Mouse (Mus musculus) gastrocnemius, adult 2 months (tissue): ENCODE measurements around the gene Tspan14. TPM values are rescaled to one million over a fixed set of nuclear protein-coding genes. Genes with fewer than 3 reads are reported as not detected.

Experiments
- DNase-seq: peaks from one replicate; pipeline ENCODE4 v3.0.0; 2022
- H3K27ac ChIP-seq: fragments of 200-600 bp; 2 replicates; pipeline ENCODE4 v1.8.1; 2022; ENCODE audit warnings: mild to moderate bottlenecking
- H3K4me3 ChIP-seq: fragments of 200-600 bp; 2 replicates; pipeline ENCODE4 v1.8.1; 2022; ENCODE audit warnings: mild to moderate bottlenecking, moderate library complexity
- CTCF ChIP-seq: fragments of 200-600 bp; IDR thresholded peaks from 2 replicates; pipeline ENCODE4 v1.8.1; 2022; ENCODE audit warnings: antibody characterized with exemption, mild to moderate bottlenecking, moderate library complexity
- intact Hi-C: fragments of 180-260 bp; cut with DNase I; formaldehyde crosslinking; loops from one replicate; pipeline ENCODE4 v1.15.1; 2025
- total RNA-seq, 2 experiments: library from RNA; stranded (reverse); gene quantifications; 2 replicates each; pipeline ENCODE4 v1.2.3; 2021

The Tspan14 gene
- total RNA-seq, 2 experiments from 2014 or later = 11.0 to 16.8 TPM

DNA sequence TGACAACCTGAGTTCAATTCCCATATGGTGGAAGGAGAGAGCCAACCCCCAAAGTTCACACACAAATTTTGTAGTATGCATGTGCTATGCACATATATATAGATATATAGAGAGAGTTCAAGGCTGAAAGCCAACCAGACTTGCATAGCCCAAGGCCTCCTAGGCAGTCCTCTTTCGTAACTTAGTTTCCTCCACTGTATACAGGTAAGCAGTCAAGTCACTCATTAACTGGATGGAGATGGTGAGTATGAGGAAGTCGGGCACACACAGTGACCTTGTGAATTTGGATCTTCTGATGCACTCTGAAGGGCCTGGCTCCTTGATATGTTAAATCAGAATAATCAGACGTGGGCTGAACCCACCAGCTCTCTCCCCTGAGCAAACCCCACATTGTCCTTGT, 68.7 kb downstream of the Tspan14 start:
- DNase-seq = no peak
- Histone ChIP-seq H3K27ac (no peak overlapping the region), H3K4me3 (no peak overlapping the region)
- no peak for TF ChIP-seq CTCF
- intact Hi-C loops = no loop called here

GRCm38 (mm10) chr14:40895681-40896080, 70.9 kb downstream of the Tspan14 start:
- DNase-seq = no peak
- Histone ChIP-seq H3K27ac (no peak overlapping the region), H3K4me3 (no peak overlapping the region)
- TF ChIP-seq CTCF = no peak
- intact Hi-C loops = no loop called here

- peak; percentile 97 for TF ChIP-seq CTCF
- H3K4me3 ChIP-seq = peak overlapping the region; percentile 43
- intact Hi-C loops = no loop called here
- DNase-seq = peak; percentile 88
- H3K27ac ChIP-seq = no peak overlapping the region
Observed at GRCm38 (mm10) chr14:40894576-40895247, 71.9 kb downstream of the Tspan14 start.

- Histone ChIP-seq H3K27ac (no peak overlapping the region), H3K4me3 (peak overlapping the region; percentile 43)
- intact Hi-C loops = no loop called here
- TF ChIP-seq CTCF = no peak
- DNase-seq = no peak
Observed at GRCm38 (mm10) chr14:40893884-40894283, 72.7 kb downstream of the Tspan14 start.

DNA sequence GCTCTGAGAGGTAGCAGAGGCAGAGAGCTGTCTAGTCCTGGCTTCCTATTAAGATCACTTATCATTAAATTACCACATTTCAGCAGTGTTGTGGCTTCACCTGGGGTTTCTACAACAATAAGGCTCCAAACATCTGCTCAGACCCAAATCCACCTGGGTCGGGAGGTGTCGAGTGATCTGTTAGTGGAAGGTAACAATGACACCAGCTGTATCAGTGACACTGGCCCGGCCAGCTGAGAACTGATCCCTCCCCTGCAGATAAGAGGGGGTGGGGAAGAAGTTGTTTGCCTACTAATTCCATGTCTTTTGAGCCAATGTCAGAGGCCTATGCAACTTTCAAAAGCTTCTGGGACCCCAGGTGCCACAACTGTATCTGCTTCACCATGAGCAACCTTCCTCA, 73.4 kb downstream of the Tspan14 start, which contains the start of gene Sh2d4b:
Gene Sh2d4b, minus strand, starts transcription at position 71 of the 400 bp plus-strand sequence.
- intact Hi-C loops = no loop called here
- DNase-seq = no peak
- no peak within 1 kb of the TSS for H3K27ac ChIP-seq

GRCm38 (mm10) chr14:40892326-40892825, 74.2 kb downstream of the Tspan14 start:
- no peak for TF ChIP-seq CTCF
- Histone ChIP-seq H3K4me3 (no peak overlapping the region), H3K27ac (no peak overlapping the region)
- intact Hi-C loops = no loop called here
- no peak for DNase-seq

More for the DNA sequence above, 73.4 kb downstream of the Tspan14 start, which contains the start of gene Sh2d4b:
- H3K4me3 ChIP-seq = peak within 1 kb of the TSS; percentile 43
- no peak for TF ChIP-seq CTCF

GRCm38 (mm10) chr14:40891506-40891905, 75.1 kb downstream of the Tspan14 start:
- no peak overlapping the region for H3K27ac ChIP-seq
- TF ChIP-seq CTCF = no peak
- DNase-seq = no peak
- H3K4me3 ChIP-seq = no peak overlapping the region
- intact Hi-C loops = no loop called here

GRCm38 (mm10) chr14:40889704-40890103, 76.9 kb downstream of the Tspan14 start:
- Histone ChIP-seq H3K27ac (no peak overlapping the region), H3K4me3 (no peak overlapping the region)
- intact Hi-C loops = loop anchor here (10.0 kb wide), 1 partner anchor 55 kb away; no protein-coding TSS in a partner anchor
- TF ChIP-seq CTCF = no peak
- peak; percentile 53 for DNase-seq

DNA sequence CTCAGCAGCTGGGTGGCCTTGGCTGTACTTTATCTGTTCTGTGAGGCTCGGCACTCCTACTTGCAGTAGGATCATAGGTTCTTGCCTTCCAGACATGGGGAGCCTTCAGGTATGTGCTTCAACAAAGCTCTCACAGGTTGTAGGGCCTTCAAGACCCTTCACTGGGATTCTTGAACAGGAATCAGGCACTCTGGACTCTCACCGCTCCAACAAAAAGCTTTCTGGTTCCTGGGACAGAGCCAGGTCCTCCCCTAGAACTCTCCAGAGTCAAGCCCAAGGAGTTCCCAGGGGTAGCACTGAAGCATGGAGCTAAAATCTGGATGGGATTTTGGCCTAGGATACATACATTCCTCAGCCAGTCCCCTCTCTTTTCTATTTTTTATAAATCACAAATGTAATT, 77.4 kb downstream of the Tspan14 start:
- no peak for TF ChIP-seq CTCF
- Histone ChIP-seq H3K27ac (no peak overlapping the region), H3K4me3 (no peak overlapping the region)
- intact Hi-C loops = loop anchor here (10.0 kb wide), 1 partner anchor 54 kb away; no protein-coding TSS in a partner anchor
- DNase-seq = no peak

DNA sequence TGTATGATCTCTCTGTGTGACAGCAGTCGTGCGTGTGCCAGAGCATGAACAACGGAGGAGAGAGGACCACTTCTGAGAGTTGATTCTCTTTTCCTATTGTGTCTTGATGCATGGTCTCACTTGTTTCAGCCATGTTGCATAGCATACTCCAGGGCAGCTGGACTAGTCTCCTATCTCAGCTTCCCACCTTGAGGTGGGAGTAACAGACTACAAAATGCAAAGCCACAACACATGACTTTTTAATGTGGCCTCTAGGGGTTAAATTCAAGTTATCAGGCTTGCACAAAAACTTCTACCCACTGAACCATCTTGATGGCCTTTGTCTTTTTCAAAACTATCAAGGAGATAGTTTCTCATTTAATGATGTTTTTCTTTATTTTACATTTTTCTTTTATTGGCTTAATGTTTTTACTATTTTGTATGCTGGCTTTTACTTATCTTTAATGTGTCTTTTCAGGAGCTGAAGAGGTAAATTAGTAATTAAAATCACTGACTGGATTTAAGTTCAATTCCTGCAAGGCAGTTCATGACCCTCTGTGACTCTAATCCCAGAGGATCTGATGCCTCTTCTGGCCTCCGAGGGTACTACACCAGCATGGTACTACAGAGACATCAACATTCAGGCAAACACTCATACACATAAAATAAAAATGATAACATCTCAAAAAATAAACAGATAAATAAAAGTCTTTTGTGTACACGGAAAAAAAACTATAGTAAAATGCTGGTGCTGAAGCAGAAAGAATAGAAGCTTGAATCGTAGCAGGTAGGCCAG, 80.0 kb downstream of the Tspan14 start:
- Histone ChIP-seq H3K4me3 (no peak overlapping the region), H3K27ac (no peak overlapping the region)
- no peak for DNase-seq
- TF ChIP-seq CTCF = peak; percentile 60
- intact Hi-C loops = loop anchor here (10.0 kb wide), 1 partner anchor 52 kb away; no protein-coding TSS in a partner anchor

DNA sequence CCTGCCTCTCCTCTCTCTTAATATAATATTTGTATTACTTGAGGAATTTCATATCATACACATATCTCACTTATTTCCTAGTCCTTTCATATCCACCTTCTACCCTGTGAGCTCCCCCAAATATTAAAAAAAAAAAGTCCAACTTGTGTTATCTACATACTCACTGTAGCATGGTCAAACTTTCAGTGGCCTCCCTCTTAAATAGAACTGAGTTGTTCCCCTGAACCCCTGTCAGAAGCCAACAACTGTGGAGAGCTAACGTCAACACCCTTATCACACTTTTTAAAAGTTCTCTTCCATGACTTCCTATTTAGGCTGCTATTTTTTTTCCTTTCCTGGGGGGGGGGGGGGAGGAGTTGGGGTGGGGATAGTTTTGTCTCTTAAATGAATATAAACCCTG, 80.9 kb downstream of the Tspan14 start:
- no peak overlapping the region for H3K27ac ChIP-seq
- TF ChIP-seq CTCF = no peak
- DNase-seq = no peak
- intact Hi-C loops = loop anchor here (10.0 kb wide), 1 partner anchor 51 kb away; no protein-coding TSS in a partner anchor
- no peak overlapping the region for H3K4me3 ChIP-seq

- peak; percentile 76 for DNase-seq
- intact Hi-C loops = loop anchor here (10.0 kb wide), 1 partner anchor 50 kb away; no protein-coding TSS in a partner anchor
- no peak for TF ChIP-seq CTCF
- Histone ChIP-seq H3K27ac (no peak overlapping the region), H3K4me3 (no peak overlapping the region)
Observed at GRCm38 (mm10) chr14:40885225-40885624, 81.4 kb downstream of the Tspan14 start.

- DNase-seq = no peak
- Histone ChIP-seq H3K27ac (no peak overlapping the region), H3K4me3 (no peak overlapping the region)
- TF ChIP-seq CTCF = no peak
- intact Hi-C loops = no loop called here
Observed at GRCm38 (mm10) chr14:40874565-40874964, 92.0 kb downstream of the Tspan14 start.
